Comparison of ENCODE assay signal across 8 mouse cellular contexts in the genomic region with DNA sequence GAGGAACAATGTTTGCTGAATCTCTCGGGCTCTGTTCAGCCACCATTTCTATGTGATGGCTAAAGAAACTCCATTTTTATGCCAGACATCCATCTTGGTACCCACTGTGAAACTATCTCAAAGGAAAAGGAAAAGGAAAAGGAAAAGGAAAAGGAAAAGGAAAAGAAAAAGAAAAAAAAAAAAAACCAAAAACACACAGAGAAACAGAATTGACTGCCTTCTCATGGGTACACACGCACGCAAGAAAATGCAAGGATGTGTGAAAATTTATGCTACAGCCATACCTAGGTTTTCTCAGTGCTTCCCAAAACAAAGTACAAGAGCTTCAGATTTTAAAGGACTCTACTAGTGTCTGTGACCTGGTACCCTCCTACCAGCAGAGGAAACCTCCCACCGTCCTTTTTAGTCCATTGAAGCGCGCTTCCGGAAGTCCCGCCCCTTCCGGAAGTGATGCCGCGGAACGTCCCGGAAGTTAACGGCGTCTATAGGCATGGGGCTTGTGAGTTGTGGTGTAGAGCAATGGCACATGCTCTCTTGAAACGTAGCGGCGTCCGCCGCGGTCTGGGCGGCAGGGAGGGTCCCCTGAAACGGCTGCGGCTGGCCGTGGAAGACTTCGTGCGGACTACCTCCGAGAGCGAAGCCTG. TPM values are rescaled to one million over a fixed set of nuclear protein-coding genes. Genes with fewer than 3 reads are reported as not detected.
DNase-seq lines count a peak whose midpoint lies in the region; ATAC-seq and TF ChIP-seq lines count a peak whose summit lies in the region.

Gene Nom1 (plus strand): TSS at position 437 of the 644 bp plus-strand sequence.

- TF ChIP-seq CTCF in ES-Bruce4 (IDR thresholded peaks at IDR 0.05; ENCODE audit: low read depth, low read length): no peak
- no peak for TF ChIP-seq CTCF in liver, postnatal 0 days (IDR thresholded peaks at IDR 0.05; ENCODE audit: low read depth)

- H3K4me1 ChIP-seq in ES-Bruce4 (ENCODE audit: control insufficient read depth, insufficient read depth, low read length): peaks cover 3% of the 10 kb centered on the region
- H3K4me1 ChIP-seq in forebrain, embryonic 13.5 days: peaks cover 35% of the 10 kb centered on the region
- H3K4me1 ChIP-seq in liver, postnatal 0 days (ENCODE audit: insufficient read depth): peaks cover 22% of the 10 kb centered on the region
- peaks cover 22% of the 10 kb centered on the region for H3K4me1 ChIP-seq in neural tube, embryonic 14.5 days (ENCODE audit: control insufficient read depth, insufficient read depth, low read length)

- H3K27ac ChIP-seq in ES-Bruce4 (ENCODE audit: insufficient read depth, low read length): no peak within 1 kb of the TSS
- H3K27ac ChIP-seq in forebrain, embryonic 13.5 days: peak within 1 kb of the TSS; percentile 40
- H3K27ac ChIP-seq in liver, postnatal 0 days (ENCODE audit: low read depth): peak within 1 kb of the TSS; percentile 89
- 0 out of 2 replicates have a peak within 1 kb of the TSS, but pooled peaks have one; percentile 34 for H3K27ac ChIP-seq in neural tube, embryonic 14.5 days (ENCODE audit: low read depth, low read length)

- no peaks in the 10 kb centered on the region for H3K9me3 ChIP-seq in ES-Bruce4 (replicated peaks; ENCODE audit: control insufficient read depth, insufficient read depth, low read length, poor library complexity, severe bottlenecking)
- no peaks in the 10 kb centered on the region for H3K9me3 ChIP-seq in forebrain, embryonic 13.5 days (replicated peaks)
- no peaks in the 10 kb centered on the region for H3K9me3 ChIP-seq in liver, postnatal 0 days (ENCODE audit: low read length)
- no peaks in the 10 kb centered on the region for H3K9me3 ChIP-seq in neural tube, embryonic 14.5 days (ENCODE audit: control insufficient read depth, low read length)

- DNase-seq in heart, postnatal 10 days: peak; percentile 93 to 96
- peak; percentile 88 for DNase-seq in large intestine, adult 2 months (ENCODE audit: low read depth, low spot score)
- DNase-seq in liver, postnatal 0 days: peak; percentile 92
- peak; percentile 88 for DNase-seq in testis, postnatal 10 days (ENCODE audit: low spot score)

- TF ChIP-seq POLR2A in ES-Bruce4 (IDR thresholded peaks at IDR 0.05; ENCODE audit: insufficient read depth, low read length): peak; percentile 44

- ATAC-seq in cerebellum, adult (ENCODE audit: insufficient number of reproducible peaks, low FRiP score, low TSS enrichment): peak; percentile 98
- ATAC-seq in forebrain, embryonic 13.5 days: peak; percentile 99
- peak; percentile 93 for ATAC-seq in liver, postnatal 0 days
- ATAC-seq in neural tube, embryonic 14.5 days (ENCODE audit: low read depth): peak; percentile 99

- H3K9ac ChIP-seq in ES-Bruce4 (ENCODE audit: low read depth, poor library complexity, severe bottlenecking): peak within 1 kb of the TSS; percentile 78
- H3K9ac ChIP-seq in forebrain, embryonic 13.5 days: peak within 1 kb of the TSS; percentile 86
- H3K9ac ChIP-seq in liver, postnatal 0 days (replicated peaks): peak within 1 kb of the TSS; percentile 86
- H3K9ac ChIP-seq in neural tube, embryonic 14.5 days (replicated peaks; ENCODE audit: low read depth, low read length): peak within 1 kb of the TSS; percentile 72

- peaks cover 24% of the 10 kb centered on the region for H3K36me3 ChIP-seq in ES-Bruce4 (ENCODE audit: control insufficient read depth, insufficient read depth, low read length, poor library complexity, severe bottlenecking)
- peaks cover 30% of the 10 kb centered on the region for H3K36me3 ChIP-seq in forebrain, embryonic 13.5 days (ENCODE audit: poor library complexity, severe bottlenecking)
- H3K36me3 ChIP-seq in liver, postnatal 0 days (replicated peaks; ENCODE audit: insufficient read depth, low read length): peaks cover 26% of the 10 kb centered on the region
- H3K36me3 ChIP-seq in neural tube, embryonic 14.5 days (ENCODE audit: control insufficient read depth, insufficient read depth, low read length): peaks cover 11% of the 10 kb centered on the region

- 5% methylated on average over 29 of the region's 29 CpGs for WGBS in forebrain, embryonic 13.5 days
- WGBS in large intestine, adult 2 months: 3% methylated on average over 29 of the region's 29 CpGs
- WGBS in liver, postnatal 0 days (ENCODE audit: insufficient replicate concordance): 5% methylated on average over 29 of the region's 29 CpGs
- WGBS in neural tube, embryonic 14.5 days: 4% methylated on average over 29 of the region's 29 CpGs

- peak within 1 kb of the TSS; percentile 73 for H3K4me3 ChIP-seq in ES-Bruce4 (ENCODE audit: low read depth, low read length)
- H3K4me3 ChIP-seq in forebrain, embryonic 13.5 days: peak within 1 kb of the TSS; percentile 94
- peak within 1 kb of the TSS; percentile 98 for H3K4me3 ChIP-seq in liver, postnatal 0 days (ENCODE audit: low read depth, low read length)
- H3K4me3 ChIP-seq in neural tube, embryonic 14.5 days (ENCODE audit: low read depth, low read length): peak within 1 kb of the TSS; percentile 93

- 0 out of 2 replicates have a peak, but pooled peaks have one; percentile 45 for TF ChIP-seq EP300 in ES-Bruce4 (IDR thresholded peaks at IDR 0.05; ENCODE audit: insufficient read depth, low read depth, low read length)
- peak; percentile 12; the same call in 1 of the 2 replicates for TF ChIP-seq EP300 in liver, postnatal 0 days (IDR thresholded peaks at IDR 0.05; ENCODE audit: low read depth)

- intact Hi-C loops in heart, postnatal 10 days (cut with DNase I): no loop called here

- peak within 1 kb of the TSS; percentile 93 for H3K4me2 ChIP-seq in forebrain, embryonic 13.5 days
- peak within 1 kb of the TSS; percentile 95 for H3K4me2 ChIP-seq in liver, postnatal 0 days (ENCODE audit: low read depth, low read length)
- H3K4me2 ChIP-seq in neural tube, embryonic 14.5 days (ENCODE audit: low read depth, low read length): peak within 1 kb of the TSS; percentile 97

- no peaks in the 10 kb centered on the region for H3K27me3 ChIP-seq in ES-Bruce4 (ENCODE audit: control insufficient read depth, insufficient read depth, low read length, poor library complexity, severe bottlenecking)
- peaks cover 22% of the 10 kb centered on the region for H3K27me3 ChIP-seq in forebrain, embryonic 13.5 days
- no peaks in the 10 kb centered on the region for H3K27me3 ChIP-seq in liver, postnatal 0 days (ENCODE audit: insufficient read depth, low read length)
- no peaks in the 10 kb centered on the region for H3K27me3 ChIP-seq in neural tube, embryonic 14.5 days (ENCODE audit: control insufficient read depth, insufficient read depth, low read length)

RNA-seq across cellular contexts. Expression of gene Nom1, which starts in this region (rescaled TPM):
- 12.2 and 15.0 TPM in 2 replicates for polyA plus RNA-seq in ES-Bruce4 (2011; ENCODE audit: insufficient read depth, insufficient read length, low read depth, missing spikeins)
- polyA plus RNA-seq in forebrain, embryonic 13.5 days (2015; fragmentation: Nextera tagmentation; extraction: Ambion mirVana): 26.0 and 26.6 TPM in 2 replicates
- 10 to 100 TPM; 14.2 to 15.4 TPM for total RNA-seq in heart, postnatal 10 days (2021)
- polyA plus RNA-seq in large intestine, adult 2 months (2012; rRNA removed): 6.6 and 6.7 TPM in 2 replicates
- 10.6 and 13.2 TPM in 2 replicates for polyA plus RNA-seq in liver, postnatal 0 days (2015; fragmentation: Nextera tagmentation; extraction: Ambion mirVana)
- 13.4 and 18.9 TPM in 2 replicates for polyA plus RNA-seq in neural tube, embryonic 14.5 days (2014; fragmentation: Nextera tagmentation; extraction: Ambion mirVana)
